In genomic region chr5:136760345-136760744, GRCm38 (mm10) we compare ENCODE assay signal across 21 mouse cellular contexts.
DNase-seq lines count a peak whose midpoint lies in the region; ATAC-seq lines count a peak whose summit lies in the region.
"Had no signal": no experiment of that assay in that cellular context is flagged by ENCODE, and none has a peak within 500 bp of the region (broad histone marks: within the 10 kb centered on the region; RNA-seq: fewer than 3 reads in every experiment).

No protein-coding gene starts in this region.

- no peaks in the 10 kb centered on the region for H3K9me3 ChIP-seq in megakaryocyte, embryonic 14.5 days
- H3K9me3 ChIP-seq: embryonic facial prominence, embryonic 10.5 days; forebrain, embryonic 10.5 days; heart, embryonic 15.5 days; hindbrain, embryonic 10.5 days; intestine, embryonic 15.5 days had no signal

- intact Hi-C loops in heart, postnatal 10 days (cut with DNase I) = no loop called here

- DNase-seq in 416B (ENCODE audit: low read depth) = peak; percentile 22
- no peak for DNase-seq in heart, postnatal 10 days
- no peak for DNase-seq in left cerebral cortex, adult 8-10 months (ENCODE audit: low spot score in 2 of 2)
- DNase-seq in adipocyte (ENCODE audit: low spot score) = no peak
- DNase-seq: adrenal gland, postnatal 36 days; cerebellum, adult 11 months; cerebellum, adult 9-10 months; cerebellum, postnatal 36 days; gastrocnemius, postnatal 10 days; heart, adult 2 months; kidney, adult 18-20 months had no signal

- H3K27me3 ChIP-seq in megakaryocyte, embryonic 14.5 days (replicated peaks) = peaks cover 45% of the 10 kb centered on the region
- H3K27me3 ChIP-seq: heart, embryonic 15.5 days; intestine, embryonic 15.5 days had no signal

- H3K36me3 ChIP-seq in megakaryocyte, embryonic 14.5 days (replicated peaks; ENCODE audit: low read length) = no peaks in the 10 kb centered on the region
- H3K36me3 ChIP-seq: forebrain, embryonic 10.5 days; heart, embryonic 15.5 days; hindbrain, embryonic 10.5 days; intestine, embryonic 15.5 days had no signal

- H3K4me3 ChIP-seq in megakaryocyte, embryonic 14.5 days (replicated peaks) = peak overlapping the region; percentile 54
- H3K4me3 ChIP-seq: embryonic facial prominence, embryonic 10.5 days; erythroblast, embryonic 14.5 days; forebrain, embryonic 10.5 days; heart, adult 2 months; heart, embryonic 15.5 days; hindbrain, embryonic 10.5 days; intestine, embryonic 15.5 days had no signal

- peaks cover 18% of the 10 kb centered on the region for H3K4me1 ChIP-seq in megakaryocyte, embryonic 14.5 days
- H3K4me1 ChIP-seq: embryonic facial prominence, embryonic 10.5 days; forebrain, embryonic 10.5 days; hindbrain, embryonic 10.5 days; intestine, embryonic 15.5 days had no signal

- ATAC-seq in megakaryocyte, adult 5-6 weeks (ENCODE audit: poor library complexity, severe bottlenecking) = no peak
- ATAC-seq in common myeloid progenitor, adult 5-6 weeks (replicated peaks; ENCODE audit: low read depth, poor library complexity, severe bottlenecking) = peak; percentile 46; the same call in 1 of the 2 replicates
- ATAC-seq: forebrain, embryonic 14.5 days; intestine, embryonic 15.5 days had no signal
